Mouse (Mus musculus) brain, embryonic 14.5 days (tissue): ENCODE data around the gene Arid5a. TPM values are rescaled to one million over a fixed set of nuclear protein-coding genes. Genes with fewer than 3 reads are reported as not detected.

Experiments
- DNase-seq: peaks from one replicate; pipeline ENCODE4 v3.0.0-alpha.2; 2011; ENCODE audit warnings: low read depth
- CTCF ChIP-seq: fragments of 200-500 bp; IDR thresholded peaks from 2 replicates; pipeline ENCODE4 v1.5.1; 2012; ENCODE audit warnings: inconsistent platforms, mild to moderate bottlenecking, moderate library complexity, borderline replicate concordance; ENCODE audit not compliant: insufficient read depth, insufficient read length; ENCODE audit errors: extremely low read depth
- POLR2A ChIP-seq: fragments of 200-500 bp; IDR thresholded peaks from 2 replicates; pipeline ENCODE4 v1.6.1; 2012; ENCODE audit warnings: mild to moderate bottlenecking, inconsistent platforms, borderline replicate concordance; ENCODE audit not compliant: poor library complexity, insufficient read depth, insufficient read length, severe bottlenecking; ENCODE audit errors: extremely low read depth
- polyA plus RNA-seq: library from polyadenylated mRNA; depleted of rRNA; stranded (reverse); fragments of >200 nt; gene quantifications from 2 replicates; pipeline ENCODE4 v1.2.3, GENCODE M21; 2012

Gene Arid5a
- polyA plus RNA-seq, 1 experiment = 2.8 TPM

GRCm38 (mm10) chr1:36296466-36297149 lies 10.9 kb upstream of the Arid5a start:
- DNase-seq = peak; percentile 35
- TF ChIP-seq POLR2A (no peak), CTCF (no peak)

GRCm38 (mm10) chr1:36298107-36298506 lies 9.4 kb upstream of the Arid5a start:
- TF ChIP-seq POLR2A (no peak), CTCF (no peak)
- no peak for DNase-seq

- TF ChIP-seq POLR2A (no peak), CTCF (no peak)
- no peak for DNase-seq
Observed at GRCm38 (mm10) chr1:36299126-36299525, 8.4 kb upstream of the Arid5a start.

DNA sequence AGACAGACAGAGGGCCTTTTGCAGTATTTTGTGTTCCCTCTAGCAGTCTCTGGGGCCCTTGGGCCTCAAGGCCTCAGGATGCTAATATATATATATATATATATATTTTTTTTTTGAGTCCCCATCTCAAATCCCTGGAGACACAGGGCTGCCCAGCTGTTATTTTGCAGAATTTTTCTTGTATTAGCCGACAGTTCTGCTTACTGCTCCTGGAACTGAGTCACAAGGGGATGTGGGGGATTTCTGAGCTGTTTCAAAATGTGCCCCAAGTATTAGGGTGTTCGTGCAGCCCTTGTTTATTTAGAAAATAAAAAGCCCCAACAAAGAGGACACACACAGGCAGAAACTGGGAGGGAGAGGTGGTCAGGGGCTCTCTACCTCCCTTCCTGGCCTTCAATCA lies 7.9 kb upstream of the Arid5a start:
- TF ChIP-seq CTCF (no peak), POLR2A (no peak)
- DNase-seq = no peak

DNA sequence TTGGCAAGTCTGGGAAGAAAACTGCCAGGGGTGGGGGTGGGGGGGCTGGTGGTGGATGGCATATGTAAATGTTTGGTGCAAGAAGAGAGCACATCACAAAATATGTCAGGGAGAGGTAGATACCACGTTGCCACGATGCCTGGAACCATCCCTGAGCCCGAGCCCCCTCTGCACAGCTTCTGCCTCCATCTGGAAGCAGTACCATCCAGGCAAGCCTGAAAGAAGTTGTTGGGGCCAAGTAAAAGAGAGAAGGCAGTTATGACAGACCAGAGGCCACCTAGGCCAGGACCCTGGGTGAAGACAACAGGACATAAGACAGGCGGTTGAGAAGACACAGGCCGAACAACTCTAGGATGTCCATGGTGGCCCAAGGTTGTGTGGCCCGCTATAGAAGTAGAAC lies 7.0 kb upstream of the Arid5a start:
- DNase-seq = no peak
- TF ChIP-seq CTCF = no peak
- TF ChIP-seq POLR2A = no peak

DNA sequence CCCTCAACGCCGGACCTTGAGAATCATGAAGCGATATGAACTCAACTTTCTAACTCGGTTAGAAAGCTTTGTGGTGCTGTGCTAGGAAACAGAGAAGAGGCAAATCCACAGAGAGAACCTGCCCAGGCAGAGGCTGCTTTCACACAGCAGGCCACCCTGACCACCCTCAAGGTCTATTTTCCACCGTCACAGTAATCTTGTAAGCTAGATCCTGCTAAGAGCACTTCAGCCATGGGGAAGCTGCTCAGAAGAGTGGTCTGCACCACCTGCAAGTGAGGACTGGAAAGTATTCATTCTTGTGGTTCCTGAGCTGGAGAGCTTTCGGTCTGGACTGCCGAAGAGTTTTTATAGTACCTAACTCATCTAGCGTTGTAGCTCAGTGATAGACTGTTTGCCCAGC lies 5.3 kb upstream of the Arid5a start:
- DNase-seq = no peak
- TF ChIP-seq CTCF (no peak), POLR2A (no peak)

DNA sequence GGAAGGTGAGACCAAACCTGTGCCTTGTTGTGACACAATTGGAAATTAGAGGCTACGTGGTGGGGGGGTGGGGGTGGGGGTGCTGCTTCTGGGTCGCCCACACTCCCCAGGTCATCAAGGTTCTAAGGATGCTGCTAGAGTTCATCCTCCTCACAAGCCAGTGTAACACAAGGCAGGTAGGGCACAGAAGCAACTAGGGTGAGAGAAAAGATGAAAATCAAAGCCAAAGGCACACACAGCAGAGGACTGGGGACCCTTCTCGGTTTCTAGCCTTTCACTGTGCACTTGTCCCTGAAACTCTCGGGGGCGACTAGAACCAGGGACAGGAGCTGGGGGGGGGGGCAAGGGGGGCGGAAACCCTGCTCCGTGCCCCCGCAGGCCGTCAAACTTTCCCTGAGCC lies 4.6 kb upstream of the Arid5a start:
- DNase-seq = no peak
- TF ChIP-seq POLR2A = no peak
- TF ChIP-seq CTCF = no peak

- peak; percentile 94 for DNase-seq
- TF ChIP-seq POLR2A = no peak
- TF ChIP-seq CTCF = no peak
Observed at GRCm38 (mm10) chr1:36303381-36304320, 3.9 kb upstream of the Arid5a start.

DNA sequence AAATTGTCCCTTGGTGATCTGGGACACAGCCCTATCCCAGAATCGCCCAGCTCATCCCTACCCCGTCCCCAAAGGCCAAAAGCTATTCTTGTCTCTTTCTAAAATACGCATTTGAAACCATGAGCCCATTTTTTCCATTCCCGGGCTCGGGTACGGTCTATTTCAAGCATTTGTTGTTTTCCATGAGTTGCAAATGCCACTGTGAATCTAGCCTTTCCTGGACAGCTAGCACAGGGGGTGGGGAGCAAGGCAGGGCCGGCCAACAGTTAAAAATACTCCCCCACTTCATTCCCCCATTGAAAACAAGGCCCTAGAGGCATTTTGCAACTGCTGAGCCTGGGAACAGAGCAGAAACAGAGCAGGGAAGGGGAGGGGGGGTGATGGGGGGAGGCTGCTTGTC lies 2.8 kb upstream of the Arid5a start:
- no peak for DNase-seq
- TF ChIP-seq POLR2A (no peak), CTCF (no peak)

- no peak for TF ChIP-seq CTCF
- no peak for TF ChIP-seq POLR2A
- no peak for DNase-seq
Observed at GRCm38 (mm10) chr1:36306120-36306519, 1.4 kb upstream of the Arid5a start.

GRCm38 (mm10) chr1:36307121-36307494 lies 425 bp upstream of the Arid5a start:
- no peak for DNase-seq
- TF ChIP-seq CTCF (no peak), POLR2A (no peak)
